Mouse (Mus musculus) urinary bladder, adult 2 months (tissue): ENCODE measurements around the gene Anapc5. TPM values are rescaled to one million over a fixed set of nuclear protein-coding genes. Genes with fewer than 3 reads are reported as not detected.

Experiments used
- DNase-seq: peaks from one replicate; pipeline ENCODE4 v3.0.0; 2022; ENCODE audit warnings: low spot score
- polyA plus RNA-seq: library from polyadenylated mRNA; depleted of rRNA; stranded (reverse); fragments of >200 nt; gene quantifications from 2 replicates; pipeline ENCODE4 v1.2.3, GENCODE M21; 2012; rRNA removed

Anapc5 gene
- 404 and 530 TPM in 2 replicates for polyA plus RNA-seq

GRCm38 (mm10) chr5:122820777-122821523 lies at the start of gene Anapc5:
Gene Anapc5, minus strand, starts transcription at chr5:122821339.
- DNase-seq = peak; percentile 83

DNA sequence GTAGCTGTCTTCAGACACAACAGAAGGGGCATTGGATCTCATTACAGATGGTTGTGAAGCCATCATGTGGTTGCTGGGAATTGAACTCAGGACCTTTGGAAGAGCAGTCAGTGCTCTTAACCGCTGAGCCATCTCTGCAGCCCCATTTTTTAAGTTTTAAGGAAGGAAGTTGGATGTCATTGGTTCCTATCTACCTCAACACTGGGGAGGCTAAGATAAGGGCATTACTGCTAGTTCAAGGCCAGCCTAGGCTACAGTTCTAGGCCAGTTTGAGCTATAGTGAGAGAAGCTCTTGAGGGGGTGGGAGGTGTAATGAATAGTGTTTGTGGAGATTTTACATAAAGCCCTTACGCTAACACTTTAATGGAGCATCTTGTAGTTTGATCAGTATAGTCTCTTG lies 41.9 kb upstream of the Anapc5 start:
- DNase-seq = no peak

- DNase-seq = no peak
Observed at GRCm38 (mm10) chr5:122855858-122856257, 34.7 kb upstream of the Anapc5 start.

GRCm38 (mm10) chr5:122852611-122853010 lies 31.5 kb upstream of the Anapc5 start:
- no peak for DNase-seq

DNA sequence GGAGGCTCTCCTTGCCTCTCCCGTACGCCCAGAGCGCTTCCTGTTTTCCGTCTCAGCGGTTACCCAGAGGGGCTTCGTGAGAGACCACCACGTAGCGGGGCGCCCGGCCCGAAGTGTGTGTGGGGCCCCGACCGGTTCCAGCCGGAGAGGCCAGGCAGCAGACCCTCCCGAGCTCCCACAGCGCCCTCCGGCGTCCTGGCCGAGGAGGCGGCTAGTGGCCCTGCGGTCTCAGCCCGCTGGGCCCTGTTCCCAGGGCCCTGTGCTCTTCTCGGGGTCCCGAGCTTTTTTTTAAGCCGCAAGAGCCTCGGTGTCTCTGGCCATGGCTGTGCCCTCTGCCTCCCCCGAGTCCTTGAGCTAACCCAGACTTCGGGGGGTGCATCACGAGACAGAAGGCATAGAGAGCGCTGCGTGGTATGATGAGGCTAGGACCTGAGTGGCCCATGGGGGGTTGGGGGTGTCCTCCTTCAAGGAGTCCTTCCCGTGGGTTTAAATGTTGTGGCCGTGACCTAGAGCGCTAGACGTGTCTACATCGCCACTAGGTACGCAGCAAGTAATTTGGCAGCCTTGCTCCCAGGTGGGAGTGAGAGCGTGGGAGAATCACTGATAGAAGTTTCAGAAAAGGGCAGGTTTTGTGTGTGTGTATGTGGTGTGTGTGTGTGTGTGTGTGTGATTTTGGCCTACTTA lies 29.3 kb upstream of the Anapc5 start:
- no peak for DNase-seq

- peak; percentile 87 for DNase-seq
Observed at GRCm38 (mm10) chr5:122849521-122850318, 28.6 kb upstream of the Anapc5 start, which contains the start of gene Rnf34. Gene Rnf34, plus strand, starts transcription at chr5:122850048.

- DNase-seq = no peak
Observed at GRCm38 (mm10) chr5:122843799-122844198, 22.7 kb upstream of the Anapc5 start.

DNA sequence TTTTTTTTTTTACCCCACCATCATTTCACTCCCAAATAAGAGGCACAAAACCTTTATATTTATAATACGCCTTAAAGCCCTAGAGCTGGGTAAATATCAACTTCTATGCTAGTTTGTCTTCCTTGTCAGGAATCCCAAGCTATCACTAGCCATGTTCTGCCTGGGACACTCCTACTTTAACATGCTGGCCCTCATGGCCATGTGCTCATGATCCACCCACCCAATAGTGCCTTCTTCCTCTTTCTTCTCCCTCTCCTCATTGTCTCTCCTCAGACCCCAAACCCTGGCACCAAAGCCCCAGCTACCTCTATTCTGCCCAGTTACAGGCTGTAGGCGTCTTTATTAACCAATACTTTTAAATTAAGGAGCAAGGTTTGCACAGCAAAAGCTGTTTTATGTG lies 20.0 kb upstream of the Anapc5 start:
- no peak for DNase-seq

DNA sequence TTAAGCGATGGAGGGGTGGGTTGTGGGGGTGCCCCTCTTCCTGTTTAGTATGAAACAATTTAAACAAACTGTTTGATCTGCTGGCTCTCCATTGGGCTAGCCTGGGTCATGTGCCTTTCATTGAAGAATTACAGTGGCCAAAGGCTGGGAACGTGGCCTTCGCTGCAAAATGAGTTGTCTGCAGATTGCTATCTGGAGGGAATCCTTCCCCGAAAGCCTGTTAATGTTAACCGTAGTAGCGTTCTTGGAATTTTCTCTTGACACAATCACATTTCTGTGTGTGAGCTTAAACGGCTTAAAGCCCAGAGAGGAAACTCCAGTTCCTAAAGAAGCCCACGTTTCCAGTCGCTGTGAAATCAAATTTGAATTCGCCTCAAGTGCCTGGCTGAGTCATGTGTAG lies 11.9 kb upstream of the Anapc5 start:
- no peak for DNase-seq

GRCm38 (mm10) chr5:122832536-122832935 lies 11.4 kb upstream of the Anapc5 start:
- no peak for DNase-seq

DNA sequence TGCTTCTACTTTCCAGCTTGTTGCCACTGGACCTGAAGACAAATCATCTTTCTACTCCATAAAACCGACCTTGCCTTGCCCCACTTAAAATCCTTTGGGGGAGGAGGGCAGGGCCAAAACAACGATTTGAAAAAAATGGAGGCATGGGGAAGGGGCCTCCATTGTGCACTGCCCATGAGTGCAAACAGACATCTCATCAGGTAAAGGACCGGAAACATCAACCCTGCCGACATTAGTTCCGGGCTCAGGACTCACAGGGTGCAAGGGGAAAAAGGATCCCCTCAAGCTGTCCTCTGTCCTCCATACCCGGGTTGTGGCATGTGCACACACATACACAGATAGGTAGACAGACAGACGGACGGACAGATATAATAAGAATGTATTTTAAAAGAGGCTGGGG lies 4.0 kb upstream of the Anapc5 start:
- DNase-seq = no peak

GRCm38 (mm10) chr5:122824450-122824849 lies 3.3 kb upstream of the Anapc5 start:
- DNase-seq = no peak

GRCm38 (mm10) chr5:122823976-122824375 lies 2.8 kb upstream of the Anapc5 start:
- DNase-seq = no peak

DNA sequence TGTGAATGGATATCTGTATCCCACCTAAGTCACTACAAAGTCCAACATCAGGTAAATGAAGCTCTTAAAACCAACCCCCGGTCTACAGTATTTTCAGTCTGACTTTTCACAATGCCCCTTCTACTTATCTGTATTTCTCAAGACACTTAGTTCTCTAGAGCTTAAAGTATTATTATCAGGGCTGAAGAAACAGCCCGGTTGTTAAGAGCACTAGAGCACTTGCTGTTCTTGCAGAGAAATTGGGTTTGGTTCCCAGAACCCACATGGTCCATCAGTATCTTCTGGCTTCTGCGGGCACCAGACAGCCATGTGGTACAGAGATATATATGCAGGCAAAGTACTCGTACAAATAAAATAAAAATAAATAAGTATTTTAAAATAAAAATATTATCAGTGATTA lies 1.3 kb upstream of the Anapc5 start:
- no peak for DNase-seq

DNA sequence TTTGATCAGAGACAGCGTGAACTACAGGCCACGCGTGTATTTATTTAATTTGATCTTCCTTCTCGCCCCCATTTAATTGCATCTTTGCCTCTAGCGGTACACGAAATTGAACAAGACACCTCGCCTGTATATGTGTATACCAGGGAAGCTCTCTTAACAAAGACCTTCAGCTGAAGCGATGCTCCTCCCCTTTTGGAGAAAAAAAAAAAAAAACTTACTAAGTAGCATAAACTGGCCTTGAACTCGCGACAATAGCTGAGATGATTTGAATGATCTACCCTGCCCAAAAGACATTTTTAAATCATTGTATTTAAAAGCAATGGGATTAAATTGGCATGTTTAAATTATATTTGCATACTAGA lies 366 bp upstream of the Anapc5 start:
- DNase-seq = no peak

DNA sequence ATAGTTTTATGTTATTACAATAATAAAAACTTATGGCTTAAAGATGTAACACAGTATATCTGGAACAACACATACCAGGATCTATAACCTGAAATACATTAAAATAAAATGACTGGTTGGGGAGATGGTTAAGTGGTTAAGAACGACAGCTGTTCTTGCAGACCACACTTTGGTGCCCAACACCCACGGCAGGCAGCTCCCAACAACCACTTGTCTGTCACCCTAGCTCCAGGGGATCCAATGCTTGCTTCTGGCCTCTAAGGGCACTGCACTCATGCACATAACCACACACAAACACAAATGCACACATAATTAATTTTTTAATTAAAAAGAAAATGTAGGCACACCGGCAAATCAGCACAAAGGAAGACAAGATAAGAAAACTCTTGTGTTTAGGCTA lies 8.4 kb downstream of the Anapc5 start:
- no peak for DNase-seq

DNA sequence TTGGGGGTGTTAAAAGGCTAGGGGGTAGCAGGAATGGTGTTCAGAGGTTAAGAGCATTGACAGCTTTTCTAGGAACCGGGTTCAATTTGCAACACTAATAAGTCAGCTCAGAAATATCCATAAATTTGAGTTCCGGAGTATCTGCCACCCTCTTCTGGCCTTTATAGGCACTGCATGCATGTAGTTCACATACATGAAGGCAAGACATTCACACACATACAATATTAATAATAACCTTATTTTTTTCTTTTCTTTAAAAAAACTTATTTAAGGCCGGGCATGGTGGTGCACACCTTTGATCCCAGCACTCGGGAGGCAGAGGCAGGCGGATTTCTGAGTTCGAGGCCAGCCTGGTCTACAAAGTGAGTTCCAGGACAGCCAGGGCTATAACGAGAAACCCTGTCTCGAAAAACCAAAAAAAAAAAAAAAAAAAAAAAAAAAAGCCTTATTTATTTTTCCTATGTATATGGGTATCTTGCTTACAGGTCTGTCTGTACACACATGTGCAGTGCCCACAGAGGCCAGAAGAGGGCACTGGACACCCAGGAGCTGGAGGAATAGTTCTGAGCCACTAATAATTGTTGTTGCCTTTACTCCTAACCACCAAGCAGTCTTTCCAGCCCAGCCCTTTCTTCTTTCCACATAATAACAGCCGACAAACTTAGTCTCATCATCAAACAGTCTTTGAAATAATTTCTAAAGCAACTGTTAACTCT lies 9.6 kb downstream of the Anapc5 start:
- DNase-seq = no peak

- DNase-seq = no peak
Observed at GRCm38 (mm10) chr5:122805503-122805902, 15.6 kb downstream of the Anapc5 start.

- no peak for DNase-seq
Observed at GRCm38 (mm10) chr5:122802706-122803105, 18.4 kb downstream of the Anapc5 start.

DNA sequence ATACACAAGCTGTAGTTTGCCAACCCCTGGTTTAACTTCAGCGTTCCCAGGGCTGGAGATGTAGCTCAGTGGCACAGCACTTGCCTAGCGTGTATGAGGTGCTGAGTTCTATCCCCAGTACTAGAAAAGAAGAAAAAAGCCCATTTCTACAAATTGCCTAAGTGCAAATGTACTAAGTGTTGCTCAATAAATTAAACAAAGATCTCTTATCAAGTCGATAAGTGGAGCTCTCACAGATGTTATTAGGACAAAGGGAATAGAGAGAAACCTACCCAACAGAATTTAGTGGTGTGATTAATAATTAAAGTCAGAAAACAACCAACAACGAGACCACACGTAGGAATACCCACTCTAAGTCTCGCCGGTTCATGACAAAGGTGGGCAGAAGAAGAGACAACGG lies 19.5 kb downstream of the Anapc5 start:
- DNase-seq = no peak

DNA sequence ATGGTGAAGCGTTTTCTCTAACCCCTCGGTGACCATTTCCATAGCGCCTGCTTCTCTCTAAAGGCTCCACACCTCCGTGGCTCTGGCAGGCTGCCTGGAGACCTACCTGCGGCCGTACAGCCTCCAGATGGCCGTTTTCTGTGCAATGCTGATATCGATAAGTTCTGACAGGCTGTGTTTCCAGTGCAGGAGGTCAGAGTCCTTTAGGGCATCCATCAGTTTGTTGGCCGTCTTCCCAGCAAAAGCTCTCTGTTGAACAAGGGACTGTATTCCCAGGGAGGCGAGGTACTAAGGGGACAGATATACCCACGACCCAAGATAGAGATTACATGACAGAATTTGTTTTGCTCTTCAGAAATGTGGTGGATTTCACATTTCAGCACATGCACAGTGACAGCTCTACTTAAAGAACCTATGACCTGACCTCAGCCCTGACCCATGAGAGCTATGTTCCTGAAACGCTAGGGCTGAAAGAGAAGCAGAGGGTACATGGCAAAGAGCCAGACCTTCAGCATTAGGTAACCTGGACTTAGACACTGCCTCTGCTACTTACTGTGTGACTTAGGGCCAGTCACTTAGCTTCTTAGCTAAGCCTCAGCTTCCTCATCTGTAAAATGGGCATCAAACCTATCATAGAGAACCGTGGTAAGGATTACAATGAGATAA lies 20.7 kb downstream of the Anapc5 start:
- no peak for DNase-seq
